Comparison of ENCODE assay signal across 7 mouse cellular contexts in the genomic region with DNA sequence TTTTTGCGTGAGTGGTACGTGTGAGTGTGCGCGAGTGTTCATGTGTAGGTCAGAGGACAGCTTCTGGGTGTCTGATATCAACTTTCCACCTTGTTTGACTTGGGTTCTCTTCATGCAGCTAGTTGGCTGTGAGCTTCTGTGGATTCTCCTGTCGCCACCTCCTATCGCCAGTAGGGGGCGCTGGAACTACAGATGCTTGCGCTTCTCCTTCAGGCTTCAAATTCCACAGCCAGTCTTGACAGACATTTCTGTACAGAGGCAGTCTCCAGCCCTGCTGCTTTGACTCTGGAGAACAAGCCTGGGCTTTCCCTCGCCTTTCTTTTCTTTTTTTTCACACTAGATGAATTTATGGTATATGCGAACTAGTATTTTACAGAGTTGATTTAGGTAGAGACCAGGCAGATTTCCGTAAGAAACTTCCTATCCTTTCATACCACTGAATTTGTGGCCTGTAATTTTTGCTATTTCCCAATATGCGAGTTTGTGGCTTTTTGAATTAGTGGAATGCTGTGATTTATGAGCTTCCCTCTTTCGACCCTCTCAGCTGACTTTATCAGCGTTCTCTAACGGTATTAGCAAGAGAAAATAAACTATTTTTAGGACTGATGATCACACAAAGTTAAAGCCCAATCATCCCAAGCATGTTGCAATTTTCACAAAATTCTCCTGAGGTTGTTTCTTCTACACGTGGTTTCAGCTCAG.
A peak's percentile ranks its signal among the peaks of the same experiment; 100 is the strongest.
DNase-seq lines count a peak whose midpoint lies in the region; ATAC-seq and TF ChIP-seq lines count a peak whose summit lies in the region.

No protein-coding gene starts in this region.

- peak; percentile 51 for DNase-seq in MN1 (ENCODE audit: low spot score)
- DNase-seq in adrenal gland, postnatal 4 days (ENCODE audit: low spot score in 2 of 2) = peak; percentile 36 to 39
- DNase-seq in embryonic facial prominence, embryonic 11.5 days (ENCODE audit: low spot score) = peak; percentile 91
- peak; percentile 87 for DNase-seq in heart, embryonic 10.5 days (ENCODE audit: low spot score)
- DNase-seq in layer of hippocampus, adult 9-10 months (ENCODE audit: low spot score) = peak; percentile 82
- DNase-seq in lung, postnatal 36 days = peak; percentile 92

- no peak overlapping the region for H3K27ac ChIP-seq in embryonic facial prominence, embryonic 11.5 days (replicated peaks; ENCODE audit: low read depth, low read length)
- H3K27ac ChIP-seq in heart, embryonic 10.5 days = no peak overlapping the region
- H3K27ac ChIP-seq in small intestine, adult 2 months (ENCODE audit: insufficient read depth, low read depth, low read length) = no peak overlapping the region

- H3K36me3 ChIP-seq in embryonic facial prominence, embryonic 11.5 days (replicated peaks; ENCODE audit: control insufficient read depth, insufficient read depth, low read depth, low read length) = no peaks in the 10 kb centered on the region
- no peaks in the 10 kb centered on the region for H3K36me3 ChIP-seq in heart, embryonic 10.5 days
- H3K36me3 ChIP-seq in small intestine, adult 2 months (ENCODE audit: control insufficient read depth, insufficient read depth, low read length) = no peaks in the 10 kb centered on the region

- ATAC-seq in embryonic facial prominence, embryonic 11.5 days (replicated peaks; ENCODE audit: insufficient number of reproducible peaks, low FRiP score, low TSS enrichment, low read depth) = no peak

- no peaks in the 10 kb centered on the region for H3K9me3 ChIP-seq in embryonic facial prominence, embryonic 11.5 days (replicated peaks; ENCODE audit: control insufficient read depth, low read length)
- no peaks in the 10 kb centered on the region for H3K9me3 ChIP-seq in heart, embryonic 10.5 days

- no peaks in the 10 kb centered on the region for H3K27me3 ChIP-seq in embryonic facial prominence, embryonic 11.5 days (ENCODE audit: control insufficient read depth, insufficient read depth, low read length)
- H3K27me3 ChIP-seq in heart, embryonic 10.5 days (ENCODE audit: insufficient read depth, poor library complexity, severe bottlenecking) = no peaks in the 10 kb centered on the region
- no peaks in the 10 kb centered on the region for H3K27me3 ChIP-seq in small intestine, adult 2 months (ENCODE audit: control insufficient read depth, insufficient read depth, low read length)

- no peaks in the 10 kb centered on the region for H3K4me1 ChIP-seq in embryonic facial prominence, embryonic 11.5 days (ENCODE audit: control insufficient read depth, insufficient read depth, low read length)
- no peaks in the 10 kb centered on the region; the same call in 1 of the 2 replicates for H3K4me1 ChIP-seq in heart, embryonic 10.5 days
- H3K4me1 ChIP-seq in small intestine, adult 2 months (ENCODE audit: control insufficient read depth, insufficient read depth, insufficient read length, low read length) = no peaks in the 10 kb centered on the region

- no peak overlapping the region for H3K9ac ChIP-seq in embryonic facial prominence, embryonic 11.5 days (replicated peaks; ENCODE audit: low read length)

- no peak overlapping the region for H3K4me3 ChIP-seq in embryonic facial prominence, embryonic 11.5 days (ENCODE audit: low read depth, low read length)
- H3K4me3 ChIP-seq in heart, embryonic 10.5 days = no peak overlapping the region
- no peak overlapping the region for H3K4me3 ChIP-seq in small intestine, adult 2 months (ENCODE audit: low read depth, low read length)

- H3K4me2 ChIP-seq in embryonic facial prominence, embryonic 11.5 days (ENCODE audit: low read depth, low read length) = no peak overlapping the region

- 33% methylated on average over 16 of the region's 16 CpGs for WGBS in embryonic facial prominence, embryonic 11.5 days
- WGBS in heart, embryonic 10.5 days = 30% methylated on average over 16 of the region's 16 CpGs
- WGBS in small intestine, adult 2 months = 36% methylated on average over 16 of the region's 16 CpGs

- TF ChIP-seq POLR2A in small intestine, adult 2 months (IDR thresholded peaks at IDR 0.05; ENCODE audit: low read depth, low read length) = no peak

- TF ChIP-seq CTCF in small intestine, adult 2 months (IDR thresholded peaks at IDR 0.05; ENCODE audit: extremely low read depth, insufficient read length, insufficient replicate concordance, low read depth, low read length) = peak; percentile 92; the same call in 1 of the 2 replicates

Comparison
In these comparisons a context has a peak if more than half of its experiments do, and no peak if none do; other contexts are left out.
1. DNase-seq: peak in every context shown above with its lines; median percentile 92 in lung, postnatal 36 days; 91 in embryonic facial prominence, embryonic 11.5 days; 87 in heart, embryonic 10.5 days; 82 in layer of hippocampus, adult 9-10 months; 51 in MN1; 38 in adrenal gland, postnatal 4 days.